ENCODE assay signal across 10 mouse cellular contexts in the genomic region with DNA sequence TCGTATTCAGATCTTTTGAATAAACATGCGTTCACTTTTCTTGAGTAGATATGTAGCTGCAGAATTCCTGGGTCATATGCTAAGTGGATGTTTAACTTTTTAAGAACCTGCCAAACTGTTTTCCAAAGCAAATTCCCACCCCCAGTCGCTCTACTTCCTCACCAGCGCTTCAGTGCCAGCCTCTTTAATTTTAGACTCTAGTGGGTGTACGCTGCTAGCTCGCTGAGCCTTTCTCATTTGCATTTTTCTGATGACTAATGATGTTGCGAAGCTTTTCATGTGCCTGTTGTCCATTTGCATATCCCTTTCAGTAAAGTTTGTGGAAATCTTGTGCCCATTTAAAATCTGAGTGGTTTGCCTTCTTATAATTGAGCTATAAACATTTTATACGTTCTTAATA.
DNase-seq lines count a peak whose midpoint lies in the region; ATAC-seq lines count a peak whose summit lies in the region.
"Had no signal": no experiment of that assay in that cellular context is flagged by ENCODE, and none has a peak within 500 bp of the region (broad histone marks: within the 10 kb centered on the region; RNA-seq: fewer than 3 reads in every experiment).

No protein-coding gene starts in this region.

- no peaks in the 10 kb centered on the region for H3K36me3 ChIP-seq in midbrain, embryonic 14.5 days (ENCODE audit: control insufficient read depth, insufficient read depth, low read length)
- no peaks in the 10 kb centered on the region for H3K36me3 ChIP-seq in midbrain, embryonic 16.5 days (ENCODE audit: control insufficient read depth, insufficient read depth, low read length)
- H3K36me3 ChIP-seq: heart, embryonic 13.5 days had no signal

- H3K27me3 ChIP-seq in midbrain, embryonic 14.5 days (ENCODE audit: control insufficient read depth, insufficient read depth, low read length) = no peaks in the 10 kb centered on the region
- no peaks in the 10 kb centered on the region for H3K27me3 ChIP-seq in midbrain, embryonic 16.5 days (ENCODE audit: control insufficient read depth, insufficient read depth, low read depth, low read length)
- H3K27me3 ChIP-seq: heart, embryonic 13.5 days had no signal

- no peaks in the 10 kb centered on the region for H3K4me1 ChIP-seq in midbrain, embryonic 14.5 days (ENCODE audit: control insufficient read depth, insufficient read depth, low read length)
- no peaks in the 10 kb centered on the region; the same call in 1 of the 2 replicates for H3K4me1 ChIP-seq in midbrain, embryonic 16.5 days (ENCODE audit: control insufficient read depth, insufficient read depth, low read length)
- H3K4me1 ChIP-seq: heart, embryonic 13.5 days had no signal

- no peak overlapping the region for H3K4me2 ChIP-seq in midbrain, embryonic 14.5 days (ENCODE audit: low read length)
- no peak overlapping the region for H3K4me2 ChIP-seq in midbrain, embryonic 16.5 days (ENCODE audit: low read length)
- H3K4me2 ChIP-seq: heart, embryonic 13.5 days had no signal

- no peak for ATAC-seq in midbrain, embryonic 14.5 days (ENCODE audit: low FRiP score, low TSS enrichment)
- no peak for ATAC-seq in midbrain, embryonic 16.5 days

- H3K27ac ChIP-seq in midbrain, embryonic 14.5 days (replicated peaks; ENCODE audit: low read depth, low read length) = no peak overlapping the region
- no peak overlapping the region for H3K27ac ChIP-seq in midbrain, embryonic 16.5 days (ENCODE audit: low read length)
- H3K27ac ChIP-seq: heart, embryonic 13.5 days; liver, embryonic 14.5 days had no signal

- no peaks in the 10 kb centered on the region for H3K9me3 ChIP-seq in midbrain, embryonic 14.5 days (ENCODE audit: control insufficient read depth, low read length)
- no peaks in the 10 kb centered on the region for H3K9me3 ChIP-seq in midbrain, embryonic 16.5 days (replicated peaks; ENCODE audit: control insufficient read depth, low read length, poor library complexity, severe bottlenecking)
- H3K9me3 ChIP-seq: heart, embryonic 13.5 days had no signal

- 52% methylated on average over 8 of the region's 8 CpGs for WGBS in midbrain, embryonic 14.5 days
- 39% methylated on average over 8 of the region's 8 CpGs for WGBS in midbrain, embryonic 16.5 days

- no peak overlapping the region for H3K4me3 ChIP-seq in midbrain, embryonic 14.5 days (replicated peaks; ENCODE audit: low read depth, low read length)
- H3K4me3 ChIP-seq in midbrain, embryonic 16.5 days (ENCODE audit: low read depth, low read length) = no peak overlapping the region
- H3K4me3 ChIP-seq: heart, embryonic 13.5 days had no signal

- peak; percentile 26 for DNase-seq in midbrain, embryonic 14.5 days
- peak; percentile 74 to 83 for DNase-seq in frontal cortex, adult 2 months (ENCODE audit: extremely low spot score in 1 of 2, low spot score in 1 of 2)
- DNase-seq in left cerebral cortex, adult 18-20 months (ENCODE audit: low spot score in 2 of 2) = peak; percentile 34 to 64
- DNase-seq in right cerebral cortex, postnatal 4 days = peak; percentile 18
- DNase-seq in ovary, postnatal 14 days (ENCODE audit: low spot score) = no peak
- DNase-seq in embryo, embryonic 10 days (ENCODE audit: low spot score) = no peak
- no peak for DNase-seq in adipocyte (ENCODE audit: low spot score)

- H3K9ac ChIP-seq in midbrain, embryonic 14.5 days (replicated peaks; ENCODE audit: low read length) = no peak overlapping the region
- H3K9ac ChIP-seq in midbrain, embryonic 16.5 days (ENCODE audit: low read depth, low read length) = no peak overlapping the region
- H3K9ac ChIP-seq: heart, embryonic 13.5 days; liver, embryonic 14.5 days had no signal

Comparison
In these comparisons a context has a peak if more than half of its experiments do, and no peak if none do; other contexts are left out.
1. DNase-seq: peak in midbrain, embryonic 14.5 days (single experiment), frontal cortex, adult 2 months (2 of 2), left cerebral cortex, adult 18-20 months (2 of 2) and right cerebral cortex, postnatal 4 days (single experiment); none in ovary, postnatal 14 days (single experiment), embryo, embryonic 10 days (single experiment) and adipocyte (single experiment).